Mouse (Mus musculus) stomach, embryonic 15.5 days (tissue): ENCODE results near the gene Rassf8. TPM values are rescaled to one million over a fixed set of nuclear protein-coding genes. Genes with fewer than 3 reads are reported as not detected.

ENCODE experiments used
- ATAC-seq: fragments of 200-750 bp; cut with Nextera tagmentation; 2 replicates; pipeline ENCODE4 v1.8.0; 2017; ENCODE audit warnings: low read depth, moderate number of reproducible peaks, moderate TSS enrichment; ENCODE audit not compliant: insufficient read depth, low FRiP score
- H3K27ac ChIP-seq: fragments of 300-500 bp; sonication (generic); 2 replicates; pipeline ENCODE4 v1.5.1; 2015; ENCODE audit warnings: mild to moderate bottlenecking, inconsistent platforms
- H3K27me3 ChIP-seq: fragments of 300-500 bp; sonication (generic); replicated peaks from 2 replicates; pipeline ENCODE4 v1.6.1; 2015; ENCODE audit warnings: inconsistent platforms
- H3K36me3 ChIP-seq: fragments of 300-500 bp; sonication (generic); 2 replicates; pipeline ENCODE4 v1.6.1; 2015; ENCODE audit warnings: inconsistent platforms
- H3K4me1 ChIP-seq: fragments of 300-500 bp; sonication (generic); 2 replicates; pipeline ENCODE4 v1.6.1; 2015; ENCODE audit warnings: inconsistent platforms
- H3K4me2 ChIP-seq: fragments of 300-500 bp; sonication (generic); 2 replicates; pipeline ENCODE4 v1.6.1; 2015; ENCODE audit warnings: mild to moderate bottlenecking, inconsistent platforms
- H3K4me3 ChIP-seq: fragments of 300-500 bp; sonication (generic); replicated peaks from 2 replicates; pipeline ENCODE4 v1.5.1; 2015; ENCODE audit warnings: inconsistent platforms
- H3K9ac ChIP-seq: fragments of 300-500 bp; sonication (generic); 2 replicates; pipeline ENCODE4 v1.6.1; 2015; ENCODE audit warnings: inconsistent platforms
- H3K9me3 ChIP-seq: fragments of 300-500 bp; sonication (generic); 2 replicates; pipeline ENCODE4 v1.6.1; 2016; ENCODE audit warnings: inconsistent platforms
- WGBS: fragments of 180-500 bp; shearing (Covaris S2); methylation state at CpG from one replicate; pipeline ENCODE4 v1.1.7; 2015; 5-methylcytosine and 5-hydroxymethylcytosine counted together
- polyA plus RNA-seq: library from polyadenylated mRNA; unstranded; fragments of >200 nt; fragmentation: Nextera tagmentation; extraction: Ambion mirVana; gene quantifications from 2 replicates; pipeline ENCODE4 v1.2.1, GENCODE M21; 2015

Gene Rassf8
- polyA plus RNA-seq, 1 experiment from 2014 or later = 7.2 TPM

DNA sequence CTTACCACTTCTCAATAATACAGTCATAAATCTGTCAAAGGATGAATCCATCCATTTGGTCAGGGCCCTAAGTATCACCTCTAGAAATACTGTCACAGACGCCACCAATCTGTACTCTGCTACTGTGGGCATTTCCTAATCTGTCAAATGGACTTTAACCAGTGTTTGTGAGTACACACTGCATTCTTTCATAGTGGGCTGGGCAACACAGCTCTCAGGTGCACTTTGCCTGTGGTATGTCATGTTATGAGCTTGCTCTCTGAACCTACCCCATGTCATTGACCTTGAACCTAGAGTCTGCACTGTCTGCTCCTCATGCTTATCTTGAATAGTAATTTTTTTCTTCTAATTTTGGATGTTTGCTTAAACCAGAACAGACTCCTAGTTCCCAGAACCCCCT lies 64.6 kb downstream of the Rassf8 start:
- Histone ChIP-seq H3K4me2 (no peak overlapping the region), H3K27me3 (no peaks in the 10 kb centered on the region), H3K9ac (no peak overlapping the region), H3K27ac (no peak overlapping the region), H3K4me1 (no peaks in the 10 kb centered on the region), H3K36me3 (no peaks in the 10 kb centered on the region), H3K9me3 (no peaks in the 10 kb centered on the region), H3K4me3 (no peak overlapping the region)
- 70% methylated on average over 1 of the region's 1 CpGs for WGBS
- ATAC-seq = peak; percentile 22; the same call in 1 of the 2 replicates

DNA sequence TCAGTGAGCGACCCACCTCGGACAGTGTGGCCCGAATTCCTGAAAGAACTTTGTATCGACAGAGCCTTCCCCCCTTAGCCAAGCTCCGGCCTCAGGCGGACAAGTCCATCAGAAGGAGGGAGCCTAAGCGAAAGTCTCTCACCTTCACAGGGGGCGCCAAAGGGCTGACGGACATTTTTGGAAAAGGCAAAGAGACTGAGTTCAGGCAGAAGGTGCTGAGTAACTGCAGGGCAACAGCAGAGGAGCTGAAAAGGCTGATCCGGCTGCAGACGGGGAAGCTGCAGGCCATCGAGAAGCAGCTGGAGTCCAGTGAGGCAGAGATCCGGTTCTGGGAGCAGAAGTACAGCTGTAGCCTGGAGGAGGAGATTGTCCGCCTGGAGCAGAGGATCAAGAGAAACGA lies 68.7 kb downstream of the Rassf8 start:
- 41% methylated on average over 15 of the region's 15 CpGs for WGBS
- Histone ChIP-seq H3K4me3 (no peak overlapping the region), H3K36me3 (0 out of 2 replicates have a peak, but pooled peaks cover 5% of the 10 kb centered on the region), H3K27ac (no peak overlapping the region), H3K27me3 (no peaks in the 10 kb centered on the region), H3K4me1 (no peaks in the 10 kb centered on the region), H3K4me2 (no peak overlapping the region), H3K9ac (no peak overlapping the region), H3K9me3 (no peaks in the 10 kb centered on the region)
- no peak for ATAC-seq

DNA sequence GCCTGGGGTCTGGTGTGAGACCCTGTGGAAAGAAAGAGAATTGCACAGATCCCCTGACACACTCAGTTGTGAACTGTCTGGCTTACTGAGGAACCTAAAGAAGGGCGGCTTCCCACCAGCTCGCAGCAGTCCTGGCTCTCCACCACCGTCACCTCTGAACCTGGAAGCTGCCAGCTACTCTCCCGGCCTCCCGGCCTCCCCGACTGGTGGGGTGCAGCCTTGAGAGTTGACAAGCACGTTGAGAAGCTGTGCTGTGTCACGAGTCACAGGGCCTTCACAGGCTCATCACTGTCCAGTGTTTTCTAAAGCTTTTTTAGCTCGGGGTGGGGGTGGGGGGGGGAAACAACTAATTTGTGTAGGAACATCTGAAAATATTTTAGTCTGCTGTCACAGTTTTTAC lies 72.6 kb downstream of the Rassf8 start:
- ATAC-seq = no peak
- Histone ChIP-seq H3K9ac (no peak overlapping the region), H3K4me1 (no peaks in the 10 kb centered on the region), H3K4me3 (no peak overlapping the region), H3K9me3 (no peaks in the 10 kb centered on the region), H3K4me2 (no peak overlapping the region), H3K36me3 (0 out of 2 replicates have a peak, but pooled peaks cover 5% of the 10 kb centered on the region), H3K27ac (no peak overlapping the region), H3K27me3 (no peaks in the 10 kb centered on the region)
- 81% methylated on average over 9 of the region's 9 CpGs for WGBS

DNA sequence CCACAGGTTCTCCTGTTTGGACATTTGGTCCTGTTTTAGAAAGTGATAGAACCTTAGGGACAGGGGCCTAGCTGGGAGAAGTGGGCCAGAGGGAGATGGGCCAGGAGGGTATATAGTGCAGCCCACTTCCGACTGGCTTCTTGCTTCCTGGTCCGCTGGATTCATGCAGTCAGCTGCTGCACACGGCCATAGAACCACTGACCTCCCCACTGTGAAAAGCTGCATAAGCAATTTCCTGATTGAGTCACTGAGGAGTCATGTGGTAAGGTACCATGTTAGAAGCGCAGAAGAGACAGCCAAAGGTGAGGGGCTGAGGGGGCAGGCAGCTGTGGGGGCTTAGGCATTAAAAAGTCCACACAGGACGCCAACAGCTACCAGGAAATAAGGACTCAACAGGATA lies 75.7 kb downstream of the Rassf8 start:
- no peaks in the 10 kb centered on the region for H3K27me3 ChIP-seq
- H3K27ac ChIP-seq = no peak overlapping the region
- H3K36me3 ChIP-seq = peaks cover 6% of the 10 kb centered on the region; the same call in 1 of the 2 replicates
- H3K4me1 ChIP-seq = no peaks in the 10 kb centered on the region
- no peak overlapping the region for H3K4me3 ChIP-seq
- H3K9ac ChIP-seq = no peak overlapping the region
- ATAC-seq = no peak
- 73% methylated on average over 5 of the region's 5 CpGs for WGBS
- no peak overlapping the region for H3K4me2 ChIP-seq
- H3K9me3 ChIP-seq = no peaks in the 10 kb centered on the region

DNA sequence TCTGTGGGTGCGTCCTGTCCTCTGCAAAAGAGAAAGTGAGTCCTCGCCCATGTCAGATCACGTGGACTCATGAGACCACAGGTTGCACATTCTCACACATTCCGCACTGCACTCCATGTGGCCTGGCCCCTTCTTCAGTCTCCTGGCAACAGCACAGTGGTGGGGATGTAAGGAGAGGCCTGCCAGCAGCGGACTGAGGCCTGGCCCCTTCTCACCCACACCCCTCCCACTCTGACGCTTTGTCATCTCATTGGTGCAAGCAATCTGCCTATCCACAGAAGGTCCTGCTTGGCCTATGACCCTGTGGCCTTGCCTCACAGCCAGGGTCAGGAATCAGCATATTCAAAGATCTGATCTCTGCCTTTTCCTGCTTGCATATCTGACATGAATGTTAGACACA lies 76.6 kb downstream of the Rassf8 start:
- no peaks in the 10 kb centered on the region for H3K9me3 ChIP-seq
- no peak overlapping the region for H3K9ac ChIP-seq
- 59% methylated on average over 6 of the region's 6 CpGs for WGBS
- peak; percentile 45; the same call in 1 of the 2 replicates for ATAC-seq
- H3K4me2 ChIP-seq = no peak overlapping the region
- no peaks in the 10 kb centered on the region for H3K4me1 ChIP-seq
- no peak overlapping the region for H3K27ac ChIP-seq
- peaks cover 6% of the 10 kb centered on the region; the same call in 1 of the 2 replicates for H3K36me3 ChIP-seq
- no peaks in the 10 kb centered on the region for H3K27me3 ChIP-seq
- no peak overlapping the region for H3K4me3 ChIP-seq

DNA sequence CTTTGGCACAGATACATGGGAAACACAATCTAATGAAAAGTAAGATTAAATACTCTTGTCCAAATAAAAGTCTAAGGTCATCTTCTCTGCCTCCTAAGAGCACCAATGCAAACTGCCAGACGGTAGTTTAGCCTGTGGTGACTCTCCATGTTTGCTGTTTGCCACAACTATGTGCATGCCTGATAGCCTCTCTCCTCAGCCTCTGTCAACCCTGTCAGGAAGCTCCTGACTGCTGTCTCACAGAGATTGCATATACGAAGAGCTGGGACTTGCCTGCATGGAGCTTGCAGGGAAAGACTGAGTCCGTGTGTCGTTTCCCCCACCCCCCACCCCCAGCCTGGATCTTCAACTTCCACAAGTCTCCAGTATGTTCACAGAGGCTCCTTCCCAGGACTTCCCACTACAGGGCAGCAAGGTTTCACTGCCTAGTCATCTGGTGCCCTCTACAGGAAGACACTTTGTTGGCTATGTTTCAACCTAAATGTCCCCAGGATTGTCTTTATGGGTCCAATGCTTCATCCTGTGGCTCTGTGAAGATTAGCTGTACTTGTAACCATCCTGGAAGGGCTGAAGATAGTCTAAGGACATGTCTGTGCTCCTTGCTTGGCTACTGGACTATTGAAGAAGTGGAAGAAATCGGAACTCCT lies 77.2 kb downstream of the Rassf8 start:
- Histone ChIP-seq H3K9ac (no peak overlapping the region), H3K9me3 (no peaks in the 10 kb centered on the region), H3K27ac (no peak overlapping the region), H3K27me3 (no peaks in the 10 kb centered on the region), H3K4me3 (no peak overlapping the region), H3K4me2 (no peak overlapping the region), H3K4me1 (no peaks in the 10 kb centered on the region), H3K36me3 (peaks cover 6% of the 10 kb centered on the region; the same call in 1 of the 2 replicates)
- no peak for ATAC-seq
- 37% methylated on average over 5 of the region's 5 CpGs for WGBS

DNA sequence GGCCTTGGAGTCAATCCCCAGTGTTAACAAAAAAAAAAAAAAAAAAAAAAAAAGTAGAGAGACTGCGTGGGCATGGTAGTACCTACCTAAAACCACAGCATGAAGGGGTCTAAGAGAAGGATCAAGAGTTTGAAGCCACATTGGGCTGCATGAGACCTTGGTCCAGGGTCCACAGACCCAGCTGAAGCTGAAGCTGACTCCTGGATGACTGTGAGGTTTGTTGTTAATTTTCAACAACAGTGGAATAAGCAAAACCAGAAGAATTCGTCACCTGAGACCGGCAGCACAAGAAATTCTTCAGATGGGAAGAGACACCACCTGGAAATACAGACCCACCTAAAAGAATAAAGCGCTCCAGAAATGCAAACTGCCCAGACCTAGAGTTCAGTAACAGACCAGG lies 79.8 kb downstream of the Rassf8 start:
- H3K27ac ChIP-seq = no peak overlapping the region
- H3K4me3 ChIP-seq = no peak overlapping the region
- no peak overlapping the region for H3K9ac ChIP-seq
- peaks cover 6% of the 10 kb centered on the region; the same call in 1 of the 2 replicates for H3K36me3 ChIP-seq
- no peaks in the 10 kb centered on the region for H3K9me3 ChIP-seq
- WGBS = 92% methylated on average over 4 of the region's 4 CpGs
- no peaks in the 10 kb centered on the region for H3K4me1 ChIP-seq
- ATAC-seq = no peak
- H3K27me3 ChIP-seq = no peaks in the 10 kb centered on the region
- no peak overlapping the region for H3K4me2 ChIP-seq

DNA sequence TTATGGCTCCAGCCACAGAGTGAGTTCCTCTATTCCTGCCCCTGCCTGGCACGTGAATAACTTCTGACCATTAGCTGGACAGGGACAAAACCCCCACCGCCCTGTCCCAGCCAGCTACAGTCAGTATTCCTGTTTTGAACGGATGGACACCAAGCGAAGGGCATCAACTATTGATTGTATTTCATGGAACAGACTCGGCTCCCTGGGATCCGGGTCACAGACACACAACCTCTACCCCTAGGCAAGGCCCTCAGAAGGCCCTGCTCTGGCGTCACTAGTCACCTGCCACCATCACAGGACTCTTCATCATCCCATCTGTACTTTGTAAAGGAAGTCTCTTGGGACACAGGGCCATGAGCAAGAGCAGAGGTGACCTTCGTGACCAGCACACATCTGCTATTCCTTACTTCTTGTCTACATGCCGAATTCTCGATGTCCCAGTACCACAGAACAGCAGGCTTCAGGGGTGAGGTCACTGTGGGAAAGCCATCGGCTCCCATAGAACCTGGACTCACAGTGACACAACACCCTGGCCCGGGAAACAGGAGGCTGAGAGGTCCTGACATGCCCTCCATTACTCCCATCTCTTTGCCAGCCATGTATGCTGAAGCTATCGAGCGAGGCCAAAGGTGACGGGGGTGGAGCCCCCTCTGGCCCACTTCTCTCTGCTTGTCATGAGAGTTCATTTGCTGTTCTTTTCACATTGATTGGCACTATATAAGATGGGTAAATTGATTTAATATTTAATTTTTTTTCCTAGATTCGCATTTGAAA lies 82.7 kb downstream of the Rassf8 start:
- ATAC-seq = peak; percentile 18; the same call in 1 of the 2 replicates
- Histone ChIP-seq H3K27me3 (no peaks in the 10 kb centered on the region), H3K9me3 (no peaks in the 10 kb centered on the region), H3K27ac (no peak overlapping the region), H3K36me3 (peaks cover 6% of the 10 kb centered on the region; the same call in 1 of the 2 replicates), H3K9ac (no peak overlapping the region), H3K4me2 (no peak overlapping the region), H3K4me1 (no peaks in the 10 kb centered on the region), H3K4me3 (no peak overlapping the region)
- 79% methylated on average over 16 of the region's 16 CpGs for WGBS

DNA sequence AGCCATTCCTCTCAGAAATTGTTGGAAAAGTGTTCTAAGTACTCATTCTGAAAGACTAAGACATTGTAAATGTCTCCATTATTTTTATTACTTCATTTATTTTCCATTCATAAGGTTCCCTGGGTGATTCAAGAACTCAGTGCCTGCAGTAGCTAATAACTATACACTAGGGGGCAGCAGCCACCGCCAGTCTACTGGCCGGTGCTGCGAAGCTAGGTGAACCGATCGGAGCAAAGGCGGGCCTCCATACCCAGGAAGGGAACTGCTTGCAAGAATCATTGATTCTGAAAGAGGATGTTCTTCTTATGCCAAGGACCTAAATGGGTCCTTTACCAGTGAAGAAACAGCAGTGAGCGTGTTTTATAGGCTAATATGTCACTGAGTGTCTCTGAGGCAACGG lies 83.6 kb downstream of the Rassf8 start:
- no peak for ATAC-seq

DNA sequence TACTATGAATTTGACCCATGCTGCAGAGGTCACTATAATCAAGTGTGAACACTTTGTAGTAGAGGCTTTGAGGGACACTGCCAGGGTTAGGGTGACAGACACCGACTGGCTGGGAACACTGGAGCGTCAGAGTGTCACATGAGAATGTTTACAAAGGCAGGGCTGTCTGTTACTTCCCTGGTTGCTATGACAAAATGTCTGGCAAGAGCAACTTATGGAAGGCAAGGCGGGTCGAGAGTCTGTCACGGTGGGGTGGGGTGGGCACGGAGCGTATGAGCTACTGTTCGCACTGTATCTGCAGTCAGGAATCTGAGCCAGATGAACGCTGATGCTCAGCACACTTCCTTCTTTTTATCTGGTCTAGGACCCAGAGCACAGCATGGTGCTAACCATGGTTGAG lies 84.1 kb downstream of the Rassf8 start:
- 50% methylated on average over 9 of the region's 9 CpGs for WGBS
- Histone ChIP-seq H3K27me3 (no peaks in the 10 kb centered on the region), H3K9ac (no peak overlapping the region), H3K9me3 (no peaks in the 10 kb centered on the region), H3K4me2 (peak overlapping the region; percentile 25), H3K27ac (no peak overlapping the region), H3K4me1 (no peaks in the 10 kb centered on the region), H3K4me3 (no peak overlapping the region), H3K36me3 (no peaks in the 10 kb centered on the region)
- no peak for ATAC-seq

More for the DNA sequence above, 83.6 kb downstream of the Rassf8 start:
- H3K27ac ChIP-seq = no peak overlapping the region
- H3K9me3 ChIP-seq = no peaks in the 10 kb centered on the region
- no peaks in the 10 kb centered on the region for H3K4me1 ChIP-seq
- H3K4me3 ChIP-seq = no peak overlapping the region
- peak overlapping the region; percentile 25 for H3K4me2 ChIP-seq
- H3K36me3 ChIP-seq = peaks cover 2% of the 10 kb centered on the region; the same call in 1 of the 2 replicates
- H3K27me3 ChIP-seq = no peaks in the 10 kb centered on the region
- H3K9ac ChIP-seq = no peak overlapping the region
- 16% methylated on average over 8 of the region's 8 CpGs for WGBS

DNA sequence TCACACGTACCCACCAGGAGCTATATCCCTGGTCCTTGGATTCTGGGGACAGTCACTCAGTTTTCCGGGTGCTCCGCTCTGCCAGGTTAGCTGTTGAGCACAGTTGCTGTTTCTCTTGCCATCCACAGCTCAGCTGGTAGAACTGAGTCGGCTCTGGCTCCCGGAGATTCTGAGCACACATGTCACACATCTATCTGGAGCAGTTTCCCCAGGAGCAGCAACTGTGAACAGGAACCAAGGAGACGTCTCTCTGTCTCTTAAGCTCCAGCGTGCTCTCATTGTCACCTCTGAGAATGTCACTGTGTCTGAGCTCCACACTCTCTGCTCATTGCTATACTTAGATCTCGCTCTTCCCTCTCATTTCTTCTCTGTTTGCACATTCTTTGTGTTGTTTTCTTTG lies 86.4 kb downstream of the Rassf8 start:
- 69% methylated on average over 8 of the region's 8 CpGs for WGBS
- Histone ChIP-seq H3K27me3 (no peaks in the 10 kb centered on the region), H3K4me1 (no peaks in the 10 kb centered on the region), H3K9me3 (no peaks in the 10 kb centered on the region), H3K9ac (no peak overlapping the region), H3K4me3 (no peak overlapping the region), H3K27ac (no peak overlapping the region), H3K4me2 (no peak overlapping the region), H3K36me3 (no peaks in the 10 kb centered on the region)
- ATAC-seq = no peak

DNA sequence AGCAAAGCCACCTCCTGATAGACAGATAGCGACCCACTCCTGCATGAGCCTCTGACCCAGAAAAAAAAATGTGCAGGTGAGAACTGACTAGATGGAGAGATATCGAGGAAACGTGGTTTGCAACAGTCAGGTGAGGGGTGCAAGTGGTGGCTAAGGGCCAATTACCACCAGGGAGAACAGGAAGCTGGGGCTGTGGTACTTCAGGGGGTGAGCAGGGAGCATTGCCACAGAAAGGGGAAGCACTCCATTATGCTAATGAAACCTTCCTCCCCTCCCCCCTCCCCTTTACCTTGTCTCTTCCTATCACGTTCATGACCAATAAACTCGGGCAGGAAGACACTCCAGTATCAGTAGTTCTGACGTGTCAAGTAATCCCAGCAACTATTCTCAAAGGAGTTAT lies 88.8 kb downstream of the Rassf8 start:
- Histone ChIP-seq H3K36me3 (no peaks in the 10 kb centered on the region), H3K4me3 (no peak overlapping the region), H3K27me3 (no peaks in the 10 kb centered on the region), H3K27ac (no peak overlapping the region), H3K4me2 (no peak overlapping the region), H3K9me3 (no peaks in the 10 kb centered on the region), H3K9ac (no peak overlapping the region), H3K4me1 (no peaks in the 10 kb centered on the region)
- WGBS = 42% methylated on average over 6 of the region's 6 CpGs
- no peak for ATAC-seq
